Mouse (Mus musculus) hindbrain, embryonic 14.5 days (tissue): Measurements from ENCODE around the gene Izumo4. TPM values are rescaled to one million over a fixed set of nuclear protein-coding genes. Genes with fewer than 3 reads are reported as not detected.

Source experiments
- ATAC-seq: fragments of 200-750 bp; cut with Nextera tagmentation; 2 replicates; pipeline ENCODE4 v1.8.0; 2017; ENCODE audit warnings: moderate number of reproducible peaks, mild to moderate bottlenecking, moderate TSS enrichment, moderate library complexity; ENCODE audit not compliant: low FRiP score
- DNase-seq: peaks from one replicate; pipeline ENCODE4 v3.0.0-alpha.2; 2015; ENCODE audit warnings: low spot score
- H3K27ac ChIP-seq: fragments of 300-500 bp; sonication (generic); 2 replicates; pipeline ENCODE4 v1.5.1; 2014; ENCODE audit warnings: mild to moderate bottlenecking, moderate library complexity
- H3K27me3 ChIP-seq: fragments of 300-500 bp; sonication (generic); 2 replicates; pipeline ENCODE4 v1.6.1; 2014; ENCODE audit warnings: mild to moderate bottlenecking, low read length, mixed read lengths; ENCODE audit not compliant: control insufficient read depth, insufficient read depth
- H3K36me3 ChIP-seq: fragments of 300-500 bp; sonication (generic); replicated peaks from 2 replicates; pipeline ENCODE4 v1.6.1; 2014; ENCODE audit not compliant: control insufficient read depth, insufficient read depth
- H3K4me1 ChIP-seq: fragments of 300-500 bp; sonication (generic); replicated peaks from 2 replicates; pipeline ENCODE4 v1.6.1; 2014; ENCODE audit warnings: antibody characterized with exemption, low read length, mixed read lengths; ENCODE audit not compliant: control insufficient read depth, insufficient read depth
- H3K4me2 ChIP-seq: fragments of 300-500 bp; sonication (generic); replicated peaks from 2 replicates; pipeline ENCODE4 v1.6.1; 2014; ENCODE audit warnings: mild to moderate bottlenecking, moderate library complexity
- H3K4me3 ChIP-seq: fragments of 300-500 bp; sonication (generic); replicated peaks from 2 replicates; pipeline ENCODE4 v1.5.1; 2014; ENCODE audit warnings: mild to moderate bottlenecking, low read length
- H3K9ac ChIP-seq: fragments of 300-500 bp; sonication (generic); 2 replicates; pipeline ENCODE4 v1.6.1; 2014
- H3K9me3 ChIP-seq: fragments of 300-500 bp; sonication (generic); 2 replicates; pipeline ENCODE4 v1.6.1; 2016; ENCODE audit warnings: low read length; ENCODE audit not compliant: control insufficient read depth
- WGBS: fragments of 180-500 bp; shearing (Covaris S2); extraction: QIAGEN DNeasy Blood & Tissue Kit; methylation state at CpG from one replicate; pipeline ENCODE4 v1.1.7; 2014; 5-methylcytosine and 5-hydroxymethylcytosine counted together
- polyA plus RNA-seq: library from polyadenylated mRNA; unstranded; fragments of >200 nt; fragmentation: Nextera tagmentation; extraction: Ambion mirVana; gene quantifications from 2 replicates; pipeline ENCODE4 v1.2.1, GENCODE M21; 2014

Gene Izumo4
- polyA plus RNA-seq, 1 experiment from 2014 or later, result 20.4 TPM

GRCm38 (mm10) chr10:80668614-80669013 lies 33.4 kb upstream of the Izumo4 start:
- Histone ChIP-seq H3K9ac (no peak overlapping the region), H3K36me3 (peaks cover 66% of the 10 kb centered on the region), H3K27ac (no peak overlapping the region), H3K4me2 (no peak overlapping the region), H3K4me1 (peaks cover 11% of the 10 kb centered on the region), H3K27me3 (no peaks in the 10 kb centered on the region), H3K4me3 (no peak overlapping the region), H3K9me3 (no peaks in the 10 kb centered on the region)
- 78% methylated on average over 11 of the region's 11 CpGs for WGBS
- DNase-seq, result no peak
- no peak for ATAC-seq

GRCm38 (mm10) chr10:80669018-80669417 lies 33.0 kb upstream of the Izumo4 start:
- Histone ChIP-seq H3K9me3 (no peaks in the 10 kb centered on the region), H3K4me3 (no peak overlapping the region), H3K27ac (no peak overlapping the region), H3K27me3 (no peaks in the 10 kb centered on the region), H3K4me2 (no peak overlapping the region), H3K9ac (no peak overlapping the region), H3K4me1 (peaks cover 15% of the 10 kb centered on the region), H3K36me3 (peaks cover 66% of the 10 kb centered on the region)
- 93% methylated on average over 12 of the region's 12 CpGs for WGBS
- no peak for DNase-seq
- ATAC-seq, result no peak

DNA sequence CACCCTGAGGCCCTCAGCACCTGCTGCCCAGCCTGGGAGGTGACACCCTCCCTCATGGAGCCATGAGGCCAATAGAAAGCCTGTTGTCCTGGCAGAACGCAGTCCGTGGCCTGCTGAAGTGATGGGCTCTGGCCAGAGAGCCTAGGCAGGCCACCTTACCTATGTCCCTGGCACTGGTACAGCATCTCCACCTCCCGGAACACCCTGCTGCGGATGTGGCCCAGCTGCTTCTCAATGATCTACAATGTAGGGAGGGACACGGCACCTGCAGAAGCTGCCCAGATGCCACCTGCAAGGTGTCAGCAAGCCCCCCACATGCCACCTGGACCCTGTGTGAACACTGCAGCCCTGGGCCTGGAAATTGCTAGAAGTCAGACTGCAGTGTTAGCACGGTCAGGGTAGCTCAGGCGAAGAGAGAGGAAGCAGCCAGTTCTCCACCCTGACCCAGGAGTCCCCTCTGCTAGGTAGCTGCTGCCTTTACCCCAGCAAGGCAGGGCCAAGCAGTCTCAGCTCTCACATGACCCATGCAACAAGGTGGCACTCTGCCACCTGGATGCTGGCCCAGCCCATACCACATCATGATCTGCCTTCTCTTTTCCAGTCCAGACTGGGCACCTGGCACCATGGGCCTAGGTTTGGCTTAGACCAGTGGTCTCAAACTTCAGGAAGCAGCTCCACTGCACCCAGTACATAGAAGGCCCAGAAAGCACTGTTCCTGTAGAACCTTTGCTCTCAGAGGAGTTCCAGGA lies 32.1 kb upstream of the Izumo4 start:
- 97% methylated on average over 7 of the region's 7 CpGs for WGBS
- ATAC-seq (no peak), DNase-seq (no peak)
- H3K4me3 ChIP-seq, result no peak overlapping the region
- H3K27ac ChIP-seq, result no peak overlapping the region
- no peak overlapping the region for H3K9ac ChIP-seq
- H3K27me3 ChIP-seq, result no peaks in the 10 kb centered on the region
- H3K36me3 ChIP-seq, result peaks cover 66% of the 10 kb centered on the region
- peaks cover 24% of the 10 kb centered on the region for H3K4me1 ChIP-seq
- no peak overlapping the region for H3K4me2 ChIP-seq
- no peaks in the 10 kb centered on the region for H3K9me3 ChIP-seq

DNA sequence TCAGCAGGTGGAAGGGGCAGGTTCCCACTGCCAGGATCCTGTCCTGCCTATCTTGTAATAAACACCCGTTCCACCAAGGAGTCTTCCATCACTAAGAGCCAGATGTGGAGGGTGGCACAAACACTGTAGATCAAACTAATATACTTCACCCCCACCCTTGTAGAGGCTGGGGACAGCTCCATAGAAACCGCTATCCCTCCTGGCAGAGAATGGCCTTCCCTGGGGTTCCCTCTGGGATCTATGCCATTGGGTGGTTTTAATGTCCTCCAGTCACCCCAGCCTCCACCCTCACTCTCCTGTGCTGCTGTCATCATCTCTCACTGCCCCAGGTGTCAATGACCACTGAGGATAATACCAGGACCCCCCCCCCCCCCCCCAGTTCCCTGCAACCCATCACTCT lies 31.5 kb upstream of the Izumo4 start:
- Histone ChIP-seq H3K4me1 (peaks cover 28% of the 10 kb centered on the region), H3K36me3 (peaks cover 62% of the 10 kb centered on the region), H3K27ac (no peak overlapping the region), H3K9ac (no peak overlapping the region), H3K27me3 (no peaks in the 10 kb centered on the region), H3K4me3 (no peak overlapping the region), H3K9me3 (no peaks in the 10 kb centered on the region), H3K4me2 (no peak overlapping the region)
- WGBS, result 86% methylated on average over 2 of the region's 2 CpGs
- DNase-seq (no peak), ATAC-seq (no peak)

DNA sequence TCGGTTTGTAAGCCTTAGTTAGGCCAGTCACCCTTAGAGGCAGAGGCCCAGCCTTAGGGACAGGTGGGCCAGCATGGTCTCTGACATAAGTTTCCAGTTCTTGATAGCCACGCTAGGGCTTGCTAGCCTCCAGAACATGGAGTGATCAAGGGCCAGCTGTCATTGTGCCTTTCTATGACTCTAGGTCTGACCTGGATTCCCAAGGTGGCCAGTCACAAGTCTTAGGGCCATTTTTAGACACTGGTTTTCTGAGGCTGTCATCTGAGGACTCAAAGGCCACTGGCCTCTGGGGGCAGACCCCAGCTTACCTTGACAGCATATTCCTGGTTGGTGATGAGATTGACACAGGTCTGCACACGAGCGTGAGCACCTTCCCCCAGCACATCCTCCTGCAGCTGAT lies 30.7 kb upstream of the Izumo4 start:
- DNase-seq (no peak), ATAC-seq (no peak)
- no peak overlapping the region for H3K4me3 ChIP-seq
- H3K4me2 ChIP-seq, result no peak overlapping the region
- no peak overlapping the region for H3K27ac ChIP-seq
- H3K9ac ChIP-seq, result no peak overlapping the region; the same call in 1 of the 2 replicates
- peaks cover 28% of the 10 kb centered on the region for H3K4me1 ChIP-seq
- H3K36me3 ChIP-seq, result peaks cover 56% of the 10 kb centered on the region
- no peaks in the 10 kb centered on the region for H3K9me3 ChIP-seq
- 91% methylated on average over 4 of the region's 4 CpGs for WGBS
- H3K27me3 ChIP-seq, result no peaks in the 10 kb centered on the region

DNA sequence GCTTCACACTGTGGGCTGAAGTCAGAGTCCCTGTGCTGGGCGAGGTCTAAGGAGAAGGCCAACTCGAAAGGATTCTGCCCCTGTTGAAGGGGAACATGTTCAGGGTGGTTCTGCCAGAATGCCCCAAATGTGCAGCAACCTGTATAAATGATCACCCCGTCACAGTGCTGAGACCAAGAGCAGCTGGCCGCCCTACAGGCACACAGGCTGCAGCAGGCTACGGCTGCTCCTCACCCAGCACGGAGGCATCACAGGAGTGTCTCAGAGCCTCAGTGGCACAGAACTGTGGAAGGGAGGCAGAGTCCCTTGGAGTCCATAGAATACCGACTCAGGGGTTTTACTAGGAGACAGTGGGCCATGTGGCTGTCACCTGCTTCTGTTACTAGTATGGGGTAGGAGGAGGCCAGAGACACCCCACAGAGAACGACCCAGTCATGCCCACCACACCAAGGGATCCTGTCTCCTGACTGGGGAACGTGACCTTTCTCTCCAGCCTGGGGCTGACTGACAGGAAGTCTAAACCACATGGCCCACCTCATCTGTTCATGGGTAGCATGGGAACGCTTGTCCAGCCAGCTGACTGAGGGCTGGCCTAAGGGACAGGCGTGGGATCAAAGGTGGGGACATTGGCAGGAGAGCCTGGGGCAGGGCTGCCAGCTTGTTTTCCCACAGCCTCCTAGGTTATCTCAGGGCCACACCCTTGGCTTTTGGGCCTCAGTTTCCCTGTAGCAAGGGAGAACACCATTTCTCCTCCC lies 29.9 kb upstream of the Izumo4 start:
- no peak overlapping the region for H3K27ac ChIP-seq
- ATAC-seq, result no peak
- no peak overlapping the region for H3K4me2 ChIP-seq
- no peak overlapping the region for H3K9ac ChIP-seq
- 79% methylated on average over 11 of the region's 11 CpGs for WGBS
- H3K4me1 ChIP-seq, result peaks cover 32% of the 10 kb centered on the region
- peaks cover 48% of the 10 kb centered on the region for H3K36me3 ChIP-seq
- no peaks in the 10 kb centered on the region for H3K27me3 ChIP-seq
- H3K9me3 ChIP-seq, result no peaks in the 10 kb centered on the region
- no peak for DNase-seq
- H3K4me3 ChIP-seq, result no peak overlapping the region

DNA sequence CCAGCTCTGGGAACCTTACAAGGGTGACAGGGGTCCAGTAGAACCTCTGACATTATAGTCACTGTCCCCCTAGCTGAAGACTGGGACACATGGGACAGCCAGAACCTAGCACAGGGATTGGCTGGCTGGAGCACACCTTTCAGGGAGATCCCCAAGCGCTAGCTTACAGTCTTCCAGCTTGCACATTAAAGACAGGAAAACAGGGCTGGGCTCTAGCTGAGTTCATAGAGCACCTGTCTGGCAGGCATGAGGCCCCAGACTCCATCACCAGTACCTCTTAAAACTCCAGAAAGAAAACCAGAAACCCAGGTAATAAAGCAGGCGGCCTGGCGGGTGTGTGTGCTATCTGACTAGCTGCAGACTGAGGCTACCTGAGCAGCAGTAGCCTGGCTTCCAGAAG lies 28.3 kb upstream of the Izumo4 start:
- H3K4me3 ChIP-seq, result peak overlapping the region; percentile 95
- H3K9me3 ChIP-seq, result no peaks in the 10 kb centered on the region
- no peak overlapping the region for H3K27ac ChIP-seq
- peaks cover 47% of the 10 kb centered on the region for H3K4me1 ChIP-seq
- H3K4me2 ChIP-seq, result peak overlapping the region; percentile 94
- H3K36me3 ChIP-seq, result peaks cover 32% of the 10 kb centered on the region
- WGBS, result 100% methylated on average over 3 of the region's 3 CpGs
- peak overlapping the region; percentile 98 for H3K9ac ChIP-seq
- ATAC-seq (no peak), DNase-seq (no peak)
- H3K27me3 ChIP-seq, result no peaks in the 10 kb centered on the region

GRCm38 (mm10) chr10:80674161-80674711 lies 27.7 kb upstream of the Izumo4 start:
- no peaks in the 10 kb centered on the region for H3K27me3 ChIP-seq
- 80% methylated on average over 5 of the region's 5 CpGs for WGBS
- H3K4me3 ChIP-seq, result peak overlapping the region; percentile 95
- peaks cover 26% of the 10 kb centered on the region for H3K36me3 ChIP-seq
- DNase-seq (no peak), ATAC-seq (no peak)
- H3K9ac ChIP-seq, result peak overlapping the region; percentile 98
- H3K9me3 ChIP-seq, result no peaks in the 10 kb centered on the region
- H3K27ac ChIP-seq, result no peak overlapping the region
- peaks cover 52% of the 10 kb centered on the region for H3K4me1 ChIP-seq
- H3K4me2 ChIP-seq, result peak overlapping the region; percentile 94

- Histone ChIP-seq H3K4me3 (peak overlapping the region; percentile 95), H3K9me3 (no peaks in the 10 kb centered on the region), H3K27me3 (no peaks in the 10 kb centered on the region), H3K27ac (peak overlapping the region; percentile 87), H3K9ac (peak overlapping the region; percentile 98), H3K4me1 (peaks cover 52% of the 10 kb centered on the region), H3K36me3 (peaks cover 19% of the 10 kb centered on the region), H3K4me2 (peak overlapping the region; percentile 94)
- 16% methylated on average over 6 of the region's 6 CpGs for WGBS
- DNase-seq, result no peak
- no peak for ATAC-seq
These were observed 27.1 kb upstream of the Izumo4 start for GRCm38 (mm10) chr10:80674851-80675404.
